Mouse (Mus musculus): ENCODE measurements around the gene Fbxl18. TPM values are rescaled to one million over a fixed set of nuclear protein-coding genes. Genes with fewer than 3 reads are reported as not detected.
A peak's percentile ranks its signal among the peaks of the same experiment; 100 is the strongest.

The Fbxl18 gene
- polyA plus RNA-seq, 1 experiment, result 21.3 TPM

- TF ChIP-seq POLR2A (IDR thresholded peaks at IDR 0.05; ENCODE audit: borderline replicate concordance, extremely low read depth, low read depth, low read length), result peak; percentile 94
- TF ChIP-seq CTCF (IDR thresholded peaks at IDR 0.05; ENCODE audit: insufficient read depth, low read length), result no peak
Observed at GRCm38 (mm10) chr5:142817524-142818434, 77.4 kb downstream of the Fbxl18 start, which contains the start of gene Tnrc18. TSS of gene Tnrc18 (minus strand) at chr5:142817662.

More at GRCm38 (mm10) chr5:142817524-142818434, 77.4 kb downstream of the Fbxl18 start, which contains the start of gene Tnrc18:
- peaks cover 10% of the 10 kb centered on the region for H3K4me1 ChIP-seq (ENCODE audit: control insufficient read depth, insufficient read depth, low read length)
- WGBS, result under 1% methylated on average over 52 of the region's 56 CpGs
- DNase-seq, result peak; percentile 98
- peak within 1 kb of the TSS; percentile 95 for H3K4me3 ChIP-seq (replicated peaks; ENCODE audit: extremely low read depth, low read depth, low read length)

Other genes with a start within 250 kb of the Fbxl18 start
- gene Slc29a4, start 202.9 kb downstream of the Fbxl18 start, polyA plus RNA-seq (2012; rRNA removed), result 1.6 and 2.7 TPM in 2 replicates
- gene Tnrc18, start 77.8 kb downstream of the Fbxl18 start, polyA plus RNA-seq (2012; rRNA removed), result 60.1 and 87.1 TPM in 2 replicates
- 5,708 and 6,451 TPM in 2 replicates for gene Actb, start 11.3 kb upstream of the Fbxl18 start, polyA plus RNA-seq (2012; rRNA removed)
- gene Fscn1, start 64.9 kb upstream of the Fbxl18 start, polyA plus RNA-seq (2012; rRNA removed), result 21.0 and 26.3 TPM in 2 replicates
- 27.7 and 29.8 TPM in 2 replicates for gene Rnf216, start 217.6 kb upstream of the Fbxl18 start, polyA plus RNA-seq (2012; rRNA removed)

All from lung, adult 2 months (tissue).